Mouse (Mus musculus): Measurements from ENCODE around the gene Gdpd5. TPM values are rescaled to one million over a fixed set of nuclear protein-coding genes. Genes with fewer than 3 reads are reported as not detected.

Gdpd5 gene
- polyA plus RNA-seq, 1 experiment from 2014 or later, result 59.8 TPM

DNA sequence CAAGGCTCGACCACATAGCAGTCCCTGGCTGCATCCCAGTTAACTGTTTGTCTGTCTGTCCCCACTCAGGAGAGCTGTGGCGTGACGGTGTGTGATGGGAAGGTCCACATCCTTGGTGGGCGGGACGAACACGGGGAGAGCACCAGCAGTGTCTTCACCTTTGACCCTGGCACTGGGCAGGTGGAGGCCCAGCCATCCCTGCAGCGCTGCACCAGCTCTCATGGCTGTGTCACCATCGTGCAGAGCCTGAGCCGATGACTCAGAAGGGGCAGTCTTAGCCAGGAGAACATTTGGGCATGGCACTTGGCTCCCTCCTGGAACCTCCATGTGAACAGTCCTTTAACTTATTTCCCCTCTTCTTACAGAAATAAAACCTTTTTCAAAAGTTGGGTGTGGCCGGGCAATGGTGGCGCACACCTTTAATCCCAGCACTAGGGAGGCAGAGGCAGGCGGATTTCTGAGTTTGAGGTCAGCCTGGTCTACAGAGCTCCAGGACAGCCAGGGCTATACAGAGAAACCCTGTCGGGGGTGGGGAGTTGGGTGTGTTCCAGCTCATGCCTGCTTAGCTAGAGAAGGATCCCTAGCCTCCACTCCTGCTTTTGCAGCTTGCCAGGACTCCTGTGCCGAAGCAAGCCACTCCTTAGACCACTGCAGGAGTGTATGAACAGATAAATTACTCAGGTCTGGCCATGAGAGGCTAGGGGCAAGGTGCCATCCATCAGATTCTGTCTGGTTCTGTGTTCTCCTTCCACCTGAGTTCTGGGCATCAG, 92.6 kb downstream of the Gdpd5 start:
- Histone ChIP-seq H3K4me2 (no peak overlapping the region), H3K9me3 (no peaks in the 10 kb centered on the region), H3K4me1 (replicated peaks) (peaks cover 63% of the 10 kb centered on the region), H3K27me3 (no peaks in the 10 kb centered on the region), H3K36me3 (peaks cover 67% of the 10 kb centered on the region), H3K27ac (replicated peaks) (peak overlapping the region; percentile 87), H3K9ac (no peak overlapping the region), H3K4me3 (no peak overlapping the region)
- 0 out of 2 replicates have a peak, but pooled peaks have one; percentile 15 for ATAC-seq (ENCODE audit: low read depth)
- 85% methylated on average over 14 of the region's 14 CpGs for WGBS

DNA sequence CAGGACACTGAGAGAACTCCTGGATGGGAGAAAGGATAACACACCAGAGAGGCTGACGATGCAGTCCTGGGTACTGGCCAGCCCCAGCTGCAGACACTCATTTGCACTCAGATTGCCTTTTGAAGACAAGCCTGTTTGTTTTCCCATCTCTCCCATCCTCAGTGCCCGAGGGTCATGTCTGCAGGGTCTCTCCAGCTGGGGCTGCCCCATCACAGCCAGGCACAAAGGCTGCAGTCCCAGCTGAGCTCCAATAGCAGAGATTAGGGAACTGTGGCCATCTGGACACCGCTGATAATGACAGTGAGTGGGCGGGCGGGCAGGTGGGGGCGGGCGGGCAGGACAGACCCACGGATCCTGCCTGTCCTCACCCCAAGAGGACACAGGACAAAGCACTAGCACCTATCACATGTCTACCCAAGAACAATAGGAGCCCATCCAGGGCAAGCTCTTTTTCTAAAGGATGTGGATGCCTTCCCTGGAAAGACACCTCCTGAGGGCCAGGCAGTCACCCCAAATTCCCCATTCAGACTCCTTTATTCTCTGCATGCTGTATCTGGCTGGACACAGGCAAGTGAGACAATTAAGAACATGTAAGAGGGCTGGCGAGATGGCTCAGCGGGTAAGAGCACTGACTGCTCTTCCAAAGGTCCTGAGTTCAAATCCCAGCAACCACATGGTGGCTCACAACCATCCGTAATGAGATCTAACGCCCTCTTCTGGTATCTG, 93.8 kb downstream of the Gdpd5 start:
- Histone ChIP-seq H3K27me3 (no peaks in the 10 kb centered on the region), H3K27ac (replicated peaks) (peak overlapping the region; percentile 87), H3K4me2 (no peak overlapping the region), H3K4me1 (replicated peaks) (peaks cover 63% of the 10 kb centered on the region), H3K36me3 (peaks cover 79% of the 10 kb centered on the region), H3K4me3 (no peak overlapping the region), H3K9me3 (no peaks in the 10 kb centered on the region), H3K9ac (peak overlapping the region; percentile 43)
- WGBS, result 40% methylated on average over 12 of the region's 12 CpGs
- peak; percentile 67 for ATAC-seq (ENCODE audit: low read depth)

DNA sequence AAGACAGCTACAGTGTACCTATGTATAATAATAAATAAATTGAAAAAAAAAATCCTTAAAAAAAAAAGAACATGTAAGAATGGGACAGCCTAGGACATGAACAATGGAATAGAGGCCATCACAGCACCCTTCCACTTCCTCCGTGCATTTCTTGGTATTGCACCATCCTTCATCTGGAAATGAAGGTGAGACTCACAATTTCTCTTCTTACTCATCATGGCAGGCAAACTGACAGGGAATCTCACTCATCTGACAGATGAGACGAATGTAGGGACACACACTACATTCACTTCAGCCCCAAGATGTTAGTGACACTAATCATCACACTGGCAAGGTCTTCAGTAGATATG, 94.3 kb downstream of the Gdpd5 start:
- no peak for ATAC-seq (ENCODE audit: low read depth)
- Histone ChIP-seq H3K27ac (replicated peaks) (peak overlapping the region; percentile 87), H3K9ac (no peak overlapping the region), H3K4me2 (no peak overlapping the region), H3K9me3 (no peaks in the 10 kb centered on the region), H3K4me3 (no peak overlapping the region), H3K4me1 (replicated peaks) (peaks cover 63% of the 10 kb centered on the region), H3K27me3 (no peaks in the 10 kb centered on the region), H3K36me3 (peaks cover 84% of the 10 kb centered on the region)
- WGBS, result 84% methylated on average over 2 of the region's 2 CpGs

DNA sequence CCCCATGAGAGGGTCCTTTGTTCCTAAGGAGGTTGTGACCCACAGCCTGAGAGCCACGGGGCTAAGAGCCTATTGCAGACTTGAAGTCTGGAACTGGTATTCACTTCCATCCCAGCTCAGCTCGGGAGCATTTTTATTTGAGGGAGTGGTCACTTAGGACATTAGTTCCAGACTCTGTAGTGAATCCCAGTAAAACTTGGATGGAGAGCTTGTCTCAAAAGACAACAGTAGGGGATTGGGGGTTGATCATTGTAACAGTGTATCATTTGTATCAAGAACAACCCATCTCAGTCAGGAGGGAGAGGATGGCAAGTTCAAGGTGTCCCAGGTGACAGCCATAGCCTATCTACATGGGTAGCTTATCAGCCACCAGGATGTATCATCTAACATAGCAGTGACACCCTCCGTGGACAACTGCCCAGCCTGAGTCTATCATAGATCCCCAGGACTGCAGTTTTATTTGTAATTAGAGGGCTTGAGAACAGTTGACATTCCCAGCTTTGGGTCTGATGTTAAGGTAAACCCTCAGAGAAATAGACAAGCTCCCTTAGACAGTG, 95.4 kb downstream of the Gdpd5 start:
- Histone ChIP-seq H3K9me3 (no peaks in the 10 kb centered on the region), H3K36me3 (peaks cover 90% of the 10 kb centered on the region), H3K4me2 (no peak overlapping the region), H3K4me3 (no peak overlapping the region), H3K9ac (no peak overlapping the region), H3K27ac (replicated peaks) (no peak overlapping the region), H3K27me3 (no peaks in the 10 kb centered on the region), H3K4me1 (replicated peaks) (peaks cover 71% of the 10 kb centered on the region)
- 36% methylated on average over 3 of the region's 3 CpGs for WGBS
- no peak for ATAC-seq (ENCODE audit: low read depth)

DNA sequence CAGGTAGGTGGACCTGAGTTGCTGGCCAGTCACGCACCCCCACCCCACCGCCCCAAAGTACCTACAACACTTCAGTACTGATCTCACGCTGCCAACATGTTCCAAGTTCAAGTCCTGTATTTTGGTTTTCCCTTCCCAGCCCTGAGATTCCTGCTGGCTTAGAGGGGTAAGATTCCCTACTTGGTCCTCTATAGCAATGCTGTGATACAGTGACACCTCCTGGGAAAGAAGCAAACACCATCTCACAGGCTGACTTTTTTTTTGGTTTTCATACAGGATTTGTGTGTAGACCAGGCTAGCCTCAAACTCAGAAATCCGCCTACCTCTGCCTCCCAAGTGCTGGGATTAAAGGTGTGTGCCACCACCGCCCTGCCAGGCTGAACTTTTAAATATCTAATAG, 96.0 kb downstream of the Gdpd5 start:
- H3K36me3 ChIP-seq, result peaks cover 90% of the 10 kb centered on the region
- H3K27ac ChIP-seq (replicated peaks), result no peak overlapping the region
- no peak overlapping the region for H3K9ac ChIP-seq
- ATAC-seq (ENCODE audit: low read depth), result no peak
- H3K27me3 ChIP-seq, result no peaks in the 10 kb centered on the region
- H3K4me2 ChIP-seq, result no peak overlapping the region
- peaks cover 77% of the 10 kb centered on the region for H3K4me1 ChIP-seq (replicated peaks)
- whole genome bisulfite sequencing, result 89% methylated on average over 5 of the region's 5 CpGs
- H3K4me3 ChIP-seq, result no peak overlapping the region
- no peaks in the 10 kb centered on the region for H3K9me3 ChIP-seq

DNA sequence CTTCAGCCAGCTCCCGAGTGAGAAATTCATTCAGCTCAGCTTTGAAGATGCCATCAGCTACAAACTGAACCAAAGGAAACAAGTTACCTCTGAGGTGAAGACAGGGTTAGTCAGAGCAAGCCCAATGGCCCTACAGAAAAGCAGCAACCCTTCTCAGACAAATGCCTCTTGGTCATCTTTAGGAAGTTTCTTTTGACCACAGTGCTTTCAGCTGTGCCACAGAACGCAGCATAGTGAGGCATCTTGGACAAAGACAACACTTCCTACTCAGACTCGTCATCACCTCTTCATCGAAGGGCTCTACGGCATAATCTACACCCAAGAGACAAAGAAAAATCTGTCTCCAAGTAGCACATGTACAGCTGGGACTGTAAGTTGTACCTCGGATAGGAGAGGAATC, 101.4 kb downstream of the Gdpd5 start:
- Histone ChIP-seq H3K4me3 (peak overlapping the region; percentile 90), H3K9ac (peak overlapping the region; percentile 92), H3K36me3 (peaks cover 48% of the 10 kb centered on the region), H3K27me3 (peaks cover 21% of the 10 kb centered on the region), H3K4me2 (peak overlapping the region; percentile 80), H3K4me1 (replicated peaks) (peaks cover 55% of the 10 kb centered on the region), H3K27ac (replicated peaks) (peak overlapping the region; percentile 90), H3K9me3 (no peaks in the 10 kb centered on the region)
- WGBS, result 3% methylated on average over 6 of the region's 6 CpGs
- no peak for ATAC-seq (ENCODE audit: low read depth)

DNA sequence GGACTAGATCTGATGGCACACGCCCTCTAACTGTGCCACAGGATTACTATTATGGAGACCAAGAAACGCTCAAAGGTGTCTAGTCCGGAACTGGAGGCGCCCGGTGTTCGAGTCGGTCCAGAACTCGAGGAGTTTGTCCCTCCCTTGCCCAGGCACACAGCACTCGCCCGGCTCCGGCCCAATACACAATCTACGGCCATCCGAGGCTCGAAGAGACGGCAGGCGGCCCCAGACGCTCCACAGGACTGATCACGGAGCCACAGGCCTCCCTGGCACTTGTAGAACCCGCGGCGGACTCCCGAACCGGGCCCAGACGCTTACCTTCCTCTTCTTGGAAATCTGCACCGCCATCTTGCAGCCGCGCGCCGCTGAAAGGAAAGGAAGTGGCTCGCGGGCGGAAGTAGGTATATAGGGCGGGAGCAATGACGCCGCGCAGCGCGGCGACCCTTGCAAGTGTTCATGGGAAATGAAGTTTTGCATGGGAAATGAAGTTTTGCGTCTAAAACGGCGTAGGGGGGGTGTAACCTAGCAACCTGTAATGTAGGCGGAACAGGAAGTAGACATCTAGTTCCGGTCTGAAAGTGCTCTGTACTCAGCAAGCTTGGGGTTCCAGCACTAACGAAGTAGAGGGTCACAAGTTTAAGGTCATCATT, 102.2 kb downstream of the Gdpd5 start, which contains the start of gene Rps3:
Gene Rps3 (minus strand): TSS at position 468 of the 653 bp plus-strand sequence.
- H3K4me1 ChIP-seq (replicated peaks), result peaks cover 48% of the 10 kb centered on the region
- H3K9ac ChIP-seq, result peak within 1 kb of the TSS; percentile 92
- peaks cover 21% of the 10 kb centered on the region for H3K27me3 ChIP-seq
- H3K4me3 ChIP-seq, result peak within 1 kb of the TSS; percentile 90
- H3K27ac ChIP-seq (replicated peaks), result peak within 1 kb of the TSS; percentile 90
- under 1% methylated on average over 45 of the region's 45 CpGs for WGBS
- peak within 1 kb of the TSS; percentile 80 for H3K4me2 ChIP-seq
- peaks cover 40% of the 10 kb centered on the region for H3K36me3 ChIP-seq
- peak; percentile 95 for ATAC-seq (ENCODE audit: low read depth)
- no peaks in the 10 kb centered on the region for H3K9me3 ChIP-seq

DNA sequence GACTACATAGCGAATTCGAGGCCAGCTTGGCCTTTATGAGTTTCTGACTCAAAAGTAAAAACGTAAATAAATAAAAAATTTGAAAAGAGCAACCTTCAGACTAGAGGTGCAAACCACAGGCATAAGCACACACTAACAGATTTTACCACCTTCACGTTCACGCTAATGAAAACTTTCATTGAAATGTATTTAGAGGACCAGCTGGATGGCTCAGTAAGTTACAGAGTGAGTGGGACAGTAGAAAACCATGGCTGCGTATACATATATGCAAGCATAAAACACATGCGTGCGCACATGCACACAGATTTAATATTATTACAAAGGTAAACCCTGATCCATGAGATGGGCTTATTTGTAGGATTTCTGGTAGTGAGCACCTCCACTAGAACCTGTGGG, 102.7 kb downstream of the Gdpd5 start:
- Histone ChIP-seq H3K36me3 (peaks cover 35% of the 10 kb centered on the region), H3K9me3 (no peaks in the 10 kb centered on the region), H3K4me1 (replicated peaks) (peaks cover 44% of the 10 kb centered on the region), H3K4me3 (peak overlapping the region; percentile 90), H3K4me2 (peak overlapping the region; percentile 51), H3K27me3 (peaks cover 21% of the 10 kb centered on the region), H3K9ac (no peak overlapping the region), H3K27ac (replicated peaks) (no peak overlapping the region)
- peak; percentile 45 for ATAC-seq (ENCODE audit: low read depth)
- WGBS, result 44% methylated on average over 8 of the region's 8 CpGs

DNA sequence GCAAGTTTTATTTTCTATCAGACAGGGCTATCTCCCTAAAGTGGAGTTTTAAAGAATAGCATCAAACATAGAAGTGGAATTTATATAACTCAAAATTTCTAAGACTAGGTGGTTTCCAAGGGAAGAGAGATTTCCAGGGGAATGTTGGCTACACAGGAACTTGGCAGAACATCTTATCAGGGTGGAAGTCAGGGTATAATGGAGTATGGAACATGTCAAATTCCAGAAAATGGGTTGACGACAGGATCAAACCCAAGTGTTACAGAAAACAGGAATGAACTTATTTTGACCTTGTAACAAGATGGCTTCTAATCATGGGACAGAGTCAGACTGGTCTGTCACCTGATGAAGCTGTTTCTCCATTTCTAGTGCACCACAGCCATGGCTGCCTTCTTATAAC, 103.5 kb downstream of the Gdpd5 start:
- H3K9me3 ChIP-seq, result no peaks in the 10 kb centered on the region
- peaks cover 21% of the 10 kb centered on the region for H3K27me3 ChIP-seq
- H3K9ac ChIP-seq, result no peak overlapping the region
- no peak overlapping the region for H3K4me3 ChIP-seq
- 89% methylated on average over 1 of the region's 1 CpGs for whole genome bisulfite sequencing
- H3K4me1 ChIP-seq (replicated peaks), result peaks cover 36% of the 10 kb centered on the region
- no peak for ATAC-seq (ENCODE audit: low read depth)
- peaks cover 27% of the 10 kb centered on the region for H3K36me3 ChIP-seq
- H3K27ac ChIP-seq (replicated peaks), result no peak overlapping the region
- H3K4me2 ChIP-seq, result no peak overlapping the region

DNA sequence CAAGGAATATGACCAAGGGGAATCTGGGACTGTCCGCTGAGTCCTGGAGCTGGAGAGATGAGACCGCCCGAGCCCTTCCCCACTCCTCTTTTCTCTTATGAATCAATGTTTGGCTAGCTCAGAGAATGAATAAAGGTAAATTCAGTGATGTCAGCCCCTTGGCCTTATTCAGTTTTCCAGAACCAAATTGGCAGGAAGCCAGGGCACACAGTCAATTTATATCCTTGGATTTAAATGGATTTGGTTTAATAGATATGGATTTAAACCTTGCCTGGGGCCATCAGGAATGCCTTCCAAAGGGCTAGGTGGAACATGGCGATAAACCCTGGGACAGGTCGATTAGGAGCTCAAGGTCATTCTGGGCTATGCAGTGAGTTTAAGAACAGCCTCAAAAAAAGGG, 108.5 kb downstream of the Gdpd5 start:
- WGBS, result 82% methylated on average over 5 of the region's 5 CpGs
- ATAC-seq (ENCODE audit: low read depth), result no peak
- Histone ChIP-seq H3K4me2 (no peak overlapping the region), H3K9me3 (peaks cover 8% of the 10 kb centered on the region; the same call in 1 of the 2 replicates), H3K9ac (no peak overlapping the region), H3K27me3 (peaks cover 21% of the 10 kb centered on the region), H3K27ac (replicated peaks) (no peak overlapping the region), H3K4me3 (no peak overlapping the region), H3K4me1 (replicated peaks) (no peaks in the 10 kb centered on the region), H3K36me3 (no peaks in the 10 kb centered on the region)

DNA sequence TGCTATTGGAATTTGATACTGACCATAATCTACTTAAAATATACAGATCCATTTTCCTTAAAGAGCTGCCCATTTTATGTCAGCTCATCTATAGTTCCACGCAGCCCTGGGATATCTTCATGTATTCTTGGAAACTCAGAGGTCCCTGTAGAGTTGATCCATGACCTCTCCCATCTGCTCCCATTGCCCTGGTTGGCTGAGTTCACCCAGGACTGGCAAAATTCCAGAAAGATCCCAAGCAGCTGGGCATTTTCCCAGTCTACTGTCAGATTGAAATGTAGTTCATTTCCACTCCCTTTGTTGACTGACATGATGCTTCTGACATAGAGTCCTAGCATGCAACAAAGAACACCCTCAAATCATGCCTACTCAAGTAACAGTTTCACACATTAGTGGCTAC, 117.9 kb downstream of the Gdpd5 start:
- ATAC-seq (ENCODE audit: low read depth), result no peak
- Histone ChIP-seq H3K9me3 (no peaks in the 10 kb centered on the region), H3K36me3 (no peaks in the 10 kb centered on the region), H3K27ac (replicated peaks) (no peak overlapping the region; the same call in 1 of the 2 replicates), H3K27me3 (no peaks in the 10 kb centered on the region), H3K4me2 (no peak overlapping the region), H3K4me1 (replicated peaks) (no peaks in the 10 kb centered on the region), H3K4me3 (no peak overlapping the region), H3K9ac (no peak overlapping the region)
- 39% methylated on average over 1 of the region's 1 CpGs for WGBS

DNA sequence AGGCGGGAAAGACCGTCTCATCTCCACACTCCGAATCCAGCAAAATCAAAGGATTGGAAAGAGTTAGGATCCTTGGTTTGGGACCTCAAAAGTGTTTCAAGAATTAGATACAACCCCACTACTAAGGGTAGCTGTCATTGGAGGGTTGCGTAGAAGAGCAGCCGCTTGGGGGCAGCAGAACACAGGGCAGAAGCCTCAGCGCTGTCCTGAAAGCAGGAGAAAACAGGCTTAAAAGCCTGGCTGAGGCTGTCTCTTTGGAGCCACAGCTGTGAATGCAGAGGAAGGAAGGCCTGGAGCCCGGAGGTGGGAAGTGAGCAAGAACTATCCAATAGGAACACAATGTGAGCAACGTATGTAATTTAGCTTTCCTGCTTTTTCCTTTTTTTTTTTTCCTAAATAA, 119.0 kb downstream of the Gdpd5 start:
- 4% methylated on average over 8 of the region's 8 CpGs for WGBS
- Histone ChIP-seq H3K27ac (replicated peaks) (no peak overlapping the region), H3K4me2 (no peak overlapping the region), H3K9ac (0 out of 2 replicates have a peak overlapping the region, but pooled peaks have one; percentile 8), H3K9me3 (no peaks in the 10 kb centered on the region), H3K4me3 (no peak overlapping the region), H3K27me3 (no peaks in the 10 kb centered on the region), H3K4me1 (replicated peaks) (no peaks in the 10 kb centered on the region), H3K36me3 (no peaks in the 10 kb centered on the region)
- peak; percentile 77 for ATAC-seq (ENCODE audit: low read depth)
